Mouse (Mus musculus): ENCODE measurements at regions not wholly inside any gene's neighbourhood (a gene's known extent, or its start where the extent isn't known, plus 50 kb on each side); places are given as distances from the start of the nearest gene placed in this dataset.

DNA sequence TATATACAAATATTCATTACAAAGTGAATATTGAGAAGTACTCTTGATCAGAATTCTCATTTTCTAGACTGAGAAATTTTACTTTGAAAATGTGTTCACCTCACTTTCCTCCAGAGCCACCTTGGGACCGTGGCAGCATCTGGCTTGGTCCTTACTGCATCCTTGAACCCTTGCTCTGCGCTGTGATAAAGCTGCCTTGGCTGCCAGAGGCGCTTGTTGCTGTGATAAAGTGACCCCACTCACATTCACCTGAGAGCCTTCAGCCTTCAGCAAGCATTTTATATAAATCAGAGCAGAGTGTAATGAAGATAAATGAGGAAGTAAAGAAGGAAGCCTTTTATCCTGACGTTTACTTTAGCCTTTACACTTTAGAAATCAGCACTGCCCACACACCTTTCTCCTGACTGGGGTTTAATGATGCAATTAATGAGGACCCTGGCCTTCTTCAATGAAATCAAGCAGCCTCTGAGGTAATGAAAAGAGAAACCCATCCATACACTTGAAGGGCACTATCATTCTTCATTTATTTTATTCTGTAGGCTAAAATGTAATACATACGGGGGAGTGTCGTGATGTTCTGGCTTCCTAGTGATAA lies 532.8 kb downstream of the Rfpl4b start:
- no peak for DNase-seq (ENCODE audit: low spot score)

DNA sequence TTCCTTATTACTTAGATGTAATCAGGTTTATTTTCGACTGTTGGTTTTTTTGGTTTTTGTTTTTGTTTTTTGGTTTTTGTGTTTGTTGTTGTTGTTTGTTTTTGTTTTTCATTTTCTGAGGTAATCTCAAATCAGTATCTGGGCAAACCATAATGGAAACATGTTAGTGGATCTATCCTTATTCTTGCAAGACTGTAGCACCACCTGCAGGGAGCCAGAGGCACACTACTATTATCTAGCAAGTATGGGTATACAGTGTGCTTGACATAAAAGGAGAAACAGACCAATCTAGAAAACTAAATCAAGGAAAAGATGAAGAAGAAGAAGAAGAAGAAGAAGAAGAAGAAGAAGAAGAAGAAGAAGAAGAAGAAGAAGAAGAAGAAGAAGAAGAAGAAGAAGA lies 552.4 kb downstream of the Rfpl4b start:
- DNase-seq (ENCODE audit: low spot score): no peak

DNA sequence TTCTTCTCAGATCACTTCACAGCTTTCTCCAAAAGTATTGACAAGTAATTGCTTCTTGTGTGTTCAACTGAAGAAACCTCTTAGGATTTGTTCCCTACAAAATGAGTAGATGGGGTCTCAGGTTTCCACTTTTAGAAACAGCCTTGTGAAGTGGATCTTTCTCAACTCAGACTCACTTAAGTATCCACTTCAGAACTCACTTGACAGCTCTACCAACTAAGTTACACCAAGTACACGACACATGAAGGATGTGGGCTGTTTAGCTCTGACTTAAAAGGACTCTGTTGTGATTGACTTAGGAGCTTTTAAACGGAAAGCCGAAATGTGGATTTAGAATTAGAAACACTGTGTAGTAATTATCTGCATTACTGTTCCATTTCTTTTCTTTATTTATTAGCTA lies 556.0 kb downstream of the Rfpl4b start:
- DNase-seq (ENCODE audit: low spot score): no peak

DNA sequence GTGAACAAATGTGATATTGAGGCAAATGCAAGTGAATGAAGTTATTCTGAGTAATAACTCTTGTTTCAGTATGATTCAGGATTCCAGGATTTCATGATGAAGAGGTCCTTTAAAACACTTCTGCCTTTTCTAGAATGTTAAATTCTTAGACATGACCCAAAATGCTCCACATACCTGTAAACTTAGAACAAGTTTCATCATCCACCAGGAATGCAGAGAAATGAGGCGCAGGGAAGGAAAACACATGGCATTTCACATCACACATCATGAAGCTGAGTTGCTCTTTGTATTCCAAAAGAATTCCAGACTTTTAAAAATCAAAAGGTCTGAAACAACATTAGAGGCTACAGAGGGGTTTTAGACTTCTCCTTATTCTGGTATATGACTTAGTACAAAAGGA lies 574.8 kb downstream of the Rfpl4b start:
- no peak for DNase-seq (ENCODE audit: low spot score)

Data from left cerebral cortex, adult 11 months (tissue).